Mouse (Mus musculus): ENCODE measurements around the gene Dusp27. TPM values are rescaled to one million over a fixed set of nuclear protein-coding genes. Genes with fewer than 3 reads are reported as not detected.

Gene Dusp27
- total and polyA plus RNA-seq, 2 experiments from 2014 or later = 33.2 to 39.9 TPM

DNA sequence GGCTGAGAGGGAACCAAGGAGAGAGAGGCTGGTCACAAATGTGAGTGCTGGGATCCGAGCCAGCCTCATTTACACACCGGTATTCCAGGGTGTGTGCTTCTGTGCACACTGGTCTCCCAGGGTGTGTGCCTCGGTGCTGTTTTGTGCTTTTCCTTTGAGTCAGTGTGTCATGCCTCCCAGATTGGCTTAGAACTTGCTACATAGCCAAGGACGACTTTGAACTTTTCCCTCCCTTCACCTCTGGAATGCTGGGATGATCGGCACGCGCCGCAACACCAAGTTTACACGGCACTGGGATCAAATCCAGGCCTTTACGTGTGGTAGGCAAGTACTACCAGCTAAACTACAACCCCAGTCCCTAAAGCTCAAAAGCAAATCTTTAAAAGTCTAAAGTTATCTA lies 24.3 kb upstream of the Dusp27 start:
- Histone ChIP-seq H3K27ac (ENCODE audit: low read depth) (no peak overlapping the region), H3K4me2 (ENCODE audit: low read depth, low read length) (no peak overlapping the region), H3K9me3 (replicated peaks; ENCODE audit: control insufficient read depth, low read length) (no peaks in the 10 kb centered on the region), H3K36me3 (replicated peaks; ENCODE audit: control insufficient read depth, insufficient read depth, low read length) (no peaks in the 10 kb centered on the region), H3K9ac (replicated peaks; ENCODE audit: low read depth, low read length) (no peak overlapping the region), H3K4me3 (ENCODE audit: low read depth, low read length) (no peak overlapping the region), H3K4me1 (ENCODE audit: control insufficient read depth, insufficient read depth) (no peaks in the 10 kb centered on the region), H3K27me3 (ENCODE audit: control insufficient read depth, insufficient read depth, low read length) (peaks cover 14% of the 10 kb centered on the region)
- TF ChIP-seq CTCF (IDR thresholded peaks at IDR 0.05; ENCODE audit: low read depth) = no peak
- TF ChIP-seq EP300 (IDR thresholded peaks at IDR 0.05; ENCODE audit: low read depth) = no peak
- WGBS = 81% methylated on average over 10 of the region's 10 CpGs
- ATAC-seq (ENCODE audit: insufficient read depth, low read depth) = no peak
- no peak for DNase-seq (ENCODE audit: low spot score)

DNA sequence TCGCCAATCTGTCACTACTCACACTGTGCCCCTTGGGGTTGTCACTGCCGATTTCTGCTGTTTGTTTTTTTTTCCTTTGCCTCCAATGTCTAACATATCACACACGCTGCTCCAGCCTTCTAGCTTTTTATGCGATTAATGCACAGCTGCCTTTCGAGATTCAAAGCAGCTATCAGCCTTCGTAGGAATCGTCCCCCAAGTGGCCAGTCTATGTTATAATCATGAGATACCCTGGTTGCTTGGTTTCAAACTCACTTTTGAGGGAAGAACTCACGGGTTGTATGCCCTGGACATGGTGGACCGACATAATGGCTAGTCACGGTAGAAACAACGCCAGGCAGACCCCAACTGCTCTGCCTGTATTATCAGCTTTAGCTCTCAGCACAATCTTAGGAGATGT lies 23.6 kb upstream of the Dusp27 start:
- Histone ChIP-seq H3K27ac (ENCODE audit: low read depth) (no peak overlapping the region), H3K36me3 (replicated peaks; ENCODE audit: control insufficient read depth, insufficient read depth, low read length) (no peaks in the 10 kb centered on the region), H3K9me3 (replicated peaks; ENCODE audit: control insufficient read depth, low read length) (no peaks in the 10 kb centered on the region), H3K9ac (replicated peaks; ENCODE audit: low read depth, low read length) (no peak overlapping the region), H3K4me1 (ENCODE audit: control insufficient read depth, insufficient read depth) (no peaks in the 10 kb centered on the region), H3K4me3 (ENCODE audit: low read depth, low read length) (no peak overlapping the region), H3K4me2 (ENCODE audit: low read depth, low read length) (no peak overlapping the region), H3K27me3 (ENCODE audit: control insufficient read depth, insufficient read depth, low read length) (peaks cover 14% of the 10 kb centered on the region)
- TF ChIP-seq CTCF (IDR thresholded peaks at IDR 0.05; ENCODE audit: low read depth) (no peak), EP300 (IDR thresholded peaks at IDR 0.05; ENCODE audit: low read depth) (no peak)
- WGBS = 55% methylated on average over 11 of the region's 11 CpGs
- ATAC-seq (ENCODE audit: insufficient read depth, low read depth) (no peak), DNase-seq (ENCODE audit: low spot score) (no peak)

DNA sequence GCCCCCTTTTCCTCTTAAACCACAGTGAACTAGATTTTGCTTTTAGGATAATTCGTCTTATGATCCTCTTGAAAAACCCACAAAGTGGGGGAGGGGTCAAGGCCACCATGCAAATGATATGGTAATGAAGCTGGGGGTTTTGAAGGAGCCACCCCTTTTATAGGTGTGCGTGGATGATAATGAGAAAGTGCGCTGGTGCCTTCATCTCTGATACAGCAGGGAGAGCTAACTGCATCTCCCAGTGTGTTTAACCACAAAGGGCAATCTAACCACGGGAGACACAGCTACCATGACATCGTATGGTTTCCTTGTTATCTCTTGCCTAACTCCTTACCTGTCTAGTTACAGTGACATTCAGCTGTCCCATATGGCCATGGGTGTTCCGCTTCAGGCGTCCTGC lies 22.3 kb upstream of the Dusp27 start:
- Histone ChIP-seq H3K4me1 (ENCODE audit: control insufficient read depth, insufficient read depth) (no peaks in the 10 kb centered on the region), H3K9ac (replicated peaks; ENCODE audit: low read depth, low read length) (no peak overlapping the region), H3K27ac (ENCODE audit: low read depth) (no peak overlapping the region), H3K27me3 (ENCODE audit: control insufficient read depth, insufficient read depth, low read length) (peaks cover 8% of the 10 kb centered on the region), H3K36me3 (replicated peaks; ENCODE audit: control insufficient read depth, insufficient read depth, low read length) (no peaks in the 10 kb centered on the region), H3K4me2 (ENCODE audit: low read depth, low read length) (no peak overlapping the region), H3K9me3 (replicated peaks; ENCODE audit: control insufficient read depth, low read length) (no peaks in the 10 kb centered on the region), H3K4me3 (ENCODE audit: low read depth, low read length) (no peak overlapping the region)
- ATAC-seq (ENCODE audit: insufficient read depth, low read depth) = no peak
- 79% methylated on average over 7 of the region's 7 CpGs for WGBS
- no peak for DNase-seq (ENCODE audit: low spot score)
- TF ChIP-seq CTCF (IDR thresholded peaks at IDR 0.05; ENCODE audit: low read depth) = no peak
- no peak for TF ChIP-seq EP300 (IDR thresholded peaks at IDR 0.05; ENCODE audit: low read depth)

DNA sequence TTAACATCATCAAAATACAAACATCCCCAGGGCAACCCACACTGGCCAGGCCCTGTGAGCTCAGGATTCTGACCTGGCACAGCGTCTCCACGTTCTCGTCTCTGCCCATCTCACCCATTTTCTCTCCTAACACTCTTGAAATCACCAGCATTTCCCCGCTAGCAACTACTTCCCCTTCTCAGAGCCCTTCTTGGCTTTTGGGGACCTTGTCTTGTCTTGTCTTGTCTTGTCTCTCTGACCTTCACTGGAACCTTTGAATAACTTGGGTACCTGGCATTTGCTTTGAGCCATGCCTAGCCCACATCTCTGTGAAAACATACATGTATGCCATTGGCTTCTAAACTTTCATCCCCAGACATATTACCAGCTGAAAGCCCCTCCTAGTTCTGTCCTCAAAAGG lies 21.7 kb upstream of the Dusp27 start:
- Histone ChIP-seq H3K36me3 (replicated peaks; ENCODE audit: control insufficient read depth, insufficient read depth, low read length) (no peaks in the 10 kb centered on the region), H3K4me3 (ENCODE audit: low read depth, low read length) (no peak overlapping the region), H3K9me3 (replicated peaks; ENCODE audit: control insufficient read depth, low read length) (no peaks in the 10 kb centered on the region), H3K4me2 (ENCODE audit: low read depth, low read length) (no peak overlapping the region), H3K27ac (ENCODE audit: low read depth) (no peak overlapping the region), H3K9ac (replicated peaks; ENCODE audit: low read depth, low read length) (no peak overlapping the region), H3K27me3 (ENCODE audit: control insufficient read depth, insufficient read depth, low read length) (peaks cover 2% of the 10 kb centered on the region; the same call in 1 of the 2 replicates), H3K4me1 (ENCODE audit: control insufficient read depth, insufficient read depth) (no peaks in the 10 kb centered on the region)
- ATAC-seq (ENCODE audit: insufficient read depth, low read depth) (no peak), DNase-seq (ENCODE audit: low spot score) (no peak)
- TF ChIP-seq EP300 (IDR thresholded peaks at IDR 0.05; ENCODE audit: low read depth) = no peak
- no peak for TF ChIP-seq CTCF (IDR thresholded peaks at IDR 0.05; ENCODE audit: low read depth)
- 83% methylated on average over 4 of the region's 4 CpGs for WGBS

DNA sequence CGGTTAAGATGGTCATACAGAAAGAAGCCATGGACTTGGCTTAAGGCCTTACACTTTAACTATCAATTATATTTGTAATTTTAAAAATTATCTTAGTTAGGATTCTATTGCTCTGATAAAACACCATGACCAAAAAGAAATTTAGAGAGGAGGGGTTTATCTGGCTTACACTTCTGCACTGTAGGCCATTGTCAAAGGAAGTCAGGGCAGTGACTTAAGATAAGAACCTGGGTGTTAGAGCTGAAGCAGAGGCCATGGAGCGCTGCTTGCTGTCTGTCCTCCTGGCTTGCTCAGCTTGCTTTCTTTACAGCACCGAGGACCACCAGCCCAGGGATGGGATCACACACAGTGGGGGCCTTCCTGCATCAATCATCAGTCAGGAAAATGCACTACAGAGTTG lies 19.9 kb upstream of the Dusp27 start:
- Histone ChIP-seq H3K9ac (replicated peaks; ENCODE audit: low read depth, low read length) (no peak overlapping the region), H3K9me3 (replicated peaks; ENCODE audit: control insufficient read depth, low read length) (no peaks in the 10 kb centered on the region), H3K27me3 (ENCODE audit: control insufficient read depth, insufficient read depth, low read length) (no peaks in the 10 kb centered on the region), H3K4me3 (ENCODE audit: low read depth, low read length) (no peak overlapping the region), H3K27ac (ENCODE audit: low read depth) (no peak overlapping the region), H3K4me1 (ENCODE audit: control insufficient read depth, insufficient read depth) (no peaks in the 10 kb centered on the region), H3K36me3 (replicated peaks; ENCODE audit: control insufficient read depth, insufficient read depth, low read length) (no peaks in the 10 kb centered on the region), H3K4me2 (ENCODE audit: low read depth, low read length) (no peak overlapping the region)
- TF ChIP-seq CTCF (IDR thresholded peaks at IDR 0.05; ENCODE audit: low read depth) = no peak
- TF ChIP-seq EP300 (IDR thresholded peaks at IDR 0.05; ENCODE audit: low read depth) = no peak
- ATAC-seq (ENCODE audit: insufficient read depth, low read depth) (no peak), DNase-seq (ENCODE audit: low spot score) (no peak)
- 50% methylated on average over 3 of the region's 3 CpGs for WGBS

DNA sequence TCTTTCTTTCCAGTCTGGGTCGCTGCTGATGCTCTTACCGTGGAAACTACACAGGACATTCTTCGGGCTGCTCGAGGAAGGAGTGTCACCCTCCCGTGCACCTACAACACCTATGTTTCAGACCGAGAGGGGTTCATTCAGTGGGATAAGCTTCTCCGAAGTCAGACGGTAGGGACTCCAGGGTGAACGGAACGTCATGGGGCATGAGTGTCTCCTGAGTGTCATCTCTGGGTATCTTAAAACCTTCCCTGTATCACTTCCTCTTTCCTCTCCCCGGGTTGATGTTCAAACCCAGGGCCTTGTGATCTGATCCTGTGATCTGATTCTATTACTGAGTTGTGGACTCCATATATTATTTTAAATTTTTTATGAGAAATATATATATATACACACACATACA lies 18.9 kb upstream of the Dusp27 start:
- Histone ChIP-seq H3K4me2 (ENCODE audit: low read depth, low read length) (no peak overlapping the region), H3K36me3 (replicated peaks; ENCODE audit: control insufficient read depth, insufficient read depth, low read length) (no peaks in the 10 kb centered on the region), H3K27ac (ENCODE audit: low read depth) (no peak overlapping the region), H3K9me3 (replicated peaks; ENCODE audit: control insufficient read depth, low read length) (no peaks in the 10 kb centered on the region), H3K27me3 (ENCODE audit: control insufficient read depth, insufficient read depth, low read length) (no peaks in the 10 kb centered on the region), H3K4me1 (ENCODE audit: control insufficient read depth, insufficient read depth) (no peaks in the 10 kb centered on the region), H3K9ac (replicated peaks; ENCODE audit: low read depth, low read length) (no peak overlapping the region), H3K4me3 (ENCODE audit: low read depth, low read length) (no peak overlapping the region)
- ATAC-seq (ENCODE audit: insufficient read depth, low read depth) (no peak), DNase-seq (ENCODE audit: low spot score) (no peak)
- TF ChIP-seq EP300 (IDR thresholded peaks at IDR 0.05; ENCODE audit: low read depth) = no peak
- no peak for TF ChIP-seq CTCF (IDR thresholded peaks at IDR 0.05; ENCODE audit: low read depth)
- WGBS = 68% methylated on average over 11 of the region's 11 CpGs

Data from heart, postnatal 0 days (tissue).